Mouse (Mus musculus) lung, adult 2 months (tissue): ENCODE results near the gene Slc15a5.

ENCODE experiments used
- CTCF ChIP-seq: fragments of 200-500 bp; IDR thresholded peaks from 2 replicates; pipeline ENCODE4 v1.5.1; 2011; ENCODE audit warnings: mild to moderate bottlenecking, low read length, control low read depth; ENCODE audit not compliant: insufficient read depth
- POLR2A ChIP-seq: fragments of 200-500 bp; IDR thresholded peaks from 2 replicates; pipeline ENCODE4 v1.6.1; 2011; ENCODE audit warnings: low read depth, mild to moderate bottlenecking, control low read depth, low read length, borderline replicate concordance; ENCODE audit errors: extremely low read depth

DNA sequence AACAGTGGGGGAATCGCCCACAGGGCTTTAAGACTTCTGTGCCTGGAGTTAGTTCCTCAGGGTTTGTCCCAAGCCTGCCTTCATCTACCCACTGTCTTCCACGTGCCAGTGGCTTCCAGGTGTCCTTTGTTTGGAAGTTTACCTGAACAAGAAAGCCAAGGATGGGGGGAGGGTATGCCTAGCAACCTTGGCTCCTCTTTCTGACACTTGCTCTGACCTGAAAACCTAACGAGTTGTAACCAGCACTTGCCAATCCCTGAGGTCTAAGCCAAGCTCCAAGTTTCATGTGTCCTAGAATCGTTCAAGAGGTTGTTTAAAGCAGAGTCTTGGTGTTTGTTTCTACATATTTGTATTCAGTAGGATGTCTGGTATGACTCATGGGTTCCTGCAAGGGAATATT, 116.9 kb downstream of the Slc15a5 start:
- no peak for TF ChIP-seq CTCF
- TF ChIP-seq POLR2A = no peak
